ENCODE assay signal across 19 mouse cellular contexts in genomic region chr15:99387976-99388375, GRCm38 (mm10). TPM values are rescaled to one million over a fixed set of nuclear protein-coding genes. Genes with fewer than 3 reads are reported as not detected.
DNase-seq lines count a peak whose midpoint lies in the region; ATAC-seq lines count a peak whose summit lies in the region.
"Had no signal": no experiment of that assay in that cellular context is flagged by ENCODE, and none has a peak within 500 bp of the region (broad histone marks: within the 10 kb centered on the region; RNA-seq: fewer than 3 reads in every experiment).

No protein-coding gene starts in this region.

- DNase-seq in embryonic facial prominence, embryonic 14.5 days (ENCODE audit: low spot score) = peak; percentile 45
- DNase-seq in embryonic facial prominence, embryonic 10.5 days (ENCODE audit: low spot score) = no peak
- DNase-seq in liver = no peak
- DNase-seq in splenic B cell, adult 2 months (ENCODE audit: low read depth, low spot score) = peak; percentile 28
- no peak for DNase-seq in hindbrain, embryonic 11.5 days (ENCODE audit: low spot score)
- no peak for DNase-seq in c-Kit-positive CD71-positive TER-119-positive erythroid progenitor cells, embryonic 14.5 days (ENCODE audit: low spot score)
- DNase-seq: cerebellum, adult 11-12 months; cerebellum, postnatal 25 days; right cerebral cortex, postnatal 25 days had no signal

- H3K36me3 ChIP-seq in embryonic facial prominence, embryonic 14.5 days (ENCODE audit: control insufficient read depth, insufficient read depth, low read length) = no peaks in the 10 kb centered on the region
- no peaks in the 10 kb centered on the region for H3K36me3 ChIP-seq in embryonic facial prominence, embryonic 10.5 days (replicated peaks)
- H3K36me3 ChIP-seq in liver, embryonic 16.5 days (ENCODE audit: control insufficient read depth, insufficient read depth) = no peaks in the 10 kb centered on the region
- H3K36me3 ChIP-seq in macrophage (ENCODE audit: inconsistent target) = no peaks in the 10 kb centered on the region
- H3K36me3 ChIP-seq in splenic B cell, adult 2 months (ENCODE audit: control insufficient read depth, insufficient read depth, low read length, poor library complexity, severe bottlenecking) = no peaks in the 10 kb centered on the region
- no peaks in the 10 kb centered on the region for H3K36me3 ChIP-seq in hindbrain, embryonic 11.5 days (ENCODE audit: control insufficient read depth, insufficient read depth, low read length)
- H3K36me3 ChIP-seq: G1E; hindbrain, embryonic 13.5 days; limb, embryonic 12.5 days; lung, embryonic 15.5 days had no signal

- no peaks in the 10 kb centered on the region for H3K4me1 ChIP-seq in embryonic facial prominence, embryonic 14.5 days (ENCODE audit: control insufficient read depth, insufficient read depth, low read length)
- H3K4me1 ChIP-seq in embryonic facial prominence, embryonic 10.5 days = peaks cover 22% of the 10 kb centered on the region
- peaks cover 11% of the 10 kb centered on the region for H3K4me1 ChIP-seq in liver, embryonic 16.5 days (ENCODE audit: control insufficient read depth, low read depth, low read length)
- no peaks in the 10 kb centered on the region; the same call in 1 of the 2 replicates for H3K4me1 ChIP-seq in hindbrain, embryonic 11.5 days (replicated peaks; ENCODE audit: control insufficient read depth, insufficient read depth, low read length)

- no peak overlapping the region for H3K9ac ChIP-seq in embryonic facial prominence, embryonic 14.5 days (ENCODE audit: low read depth, low read length)
- H3K9ac ChIP-seq in liver, embryonic 16.5 days (ENCODE audit: low read depth, low read length) = no peak overlapping the region
- no peak overlapping the region for H3K9ac ChIP-seq in hindbrain, embryonic 11.5 days (ENCODE audit: low read depth, low read length)
- H3K9ac ChIP-seq: hindbrain, embryonic 13.5 days; limb, embryonic 12.5 days; lung, embryonic 15.5 days had no signal

- WGBS in embryonic facial prominence, embryonic 14.5 days = 61% methylated on average over 4 of the region's 4 CpGs
- 78% methylated on average over 4 of the region's 4 CpGs for WGBS in embryonic facial prominence, embryonic 10.5 days
- WGBS in liver, embryonic 16.5 days (ENCODE audit: insufficient replicate concordance) = 41% methylated on average over 4 of the region's 4 CpGs
- 9% methylated on average over 4 of the region's 4 CpGs for whole genome bisulfite sequencing in macrophage (ENCODE audit: missing documents)
- WGBS in hindbrain, embryonic 11.5 days = 73% methylated on average over 4 of the region's 4 CpGs

- H3K79me2 ChIP-seq in macrophage (ENCODE audit: inconsistent target) = peaks cover 1% of the 10 kb centered on the region; the same call in 1 of the 2 replicates

- H3K27ac ChIP-seq in embryonic facial prominence, embryonic 14.5 days (replicated peaks; ENCODE audit: low read depth, low read length) = no peak overlapping the region
- no peak overlapping the region for H3K27ac ChIP-seq in embryonic facial prominence, embryonic 10.5 days (replicated peaks)
- H3K27ac ChIP-seq in liver, embryonic 16.5 days (ENCODE audit: low read length) = peak overlapping the region; percentile 23
- H3K27ac ChIP-seq in macrophage = peak overlapping the region; percentile 36
- H3K27ac ChIP-seq in hindbrain, embryonic 11.5 days (ENCODE audit: low read depth, low read length) = no peak overlapping the region
- H3K27ac ChIP-seq: hindbrain, embryonic 13.5 days; kidney, postnatal 0 days; limb, embryonic 12.5 days; lung, embryonic 15.5 days had no signal

- H3K4me2 ChIP-seq in embryonic facial prominence, embryonic 14.5 days (ENCODE audit: low read depth, low read length) = no peak overlapping the region
- no peak overlapping the region for H3K4me2 ChIP-seq in liver, embryonic 16.5 days (ENCODE audit: low read depth, low read length)
- H3K4me2 ChIP-seq in hindbrain, embryonic 11.5 days (replicated peaks; ENCODE audit: low read depth, low read length) = no peak overlapping the region
- H3K4me2 ChIP-seq: hindbrain, embryonic 13.5 days; limb, embryonic 12.5 days; lung, embryonic 15.5 days had no signal

- ATAC-seq in embryonic facial prominence, embryonic 14.5 days (ENCODE audit: low read depth) = no peak
- no peak for ATAC-seq in liver, embryonic 16.5 days (ENCODE audit: low read depth)
- ATAC-seq in hindbrain, embryonic 11.5 days (ENCODE audit: low FRiP score) = no peak
- ATAC-seq: CD4-positive, CD25-positive, alpha-beta regulatory T cell, adult 4 months; forebrain, embryonic 16.5 days had no signal

- no peaks in the 10 kb centered on the region for H3K9me3 ChIP-seq in embryonic facial prominence, embryonic 14.5 days (ENCODE audit: control insufficient read depth, low read length)
- H3K9me3 ChIP-seq in embryonic facial prominence, embryonic 10.5 days = no peaks in the 10 kb centered on the region
- H3K9me3 ChIP-seq in liver, embryonic 16.5 days (replicated peaks; ENCODE audit: control insufficient read depth, low read length) = no peaks in the 10 kb centered on the region
- H3K9me3 ChIP-seq in hindbrain, embryonic 11.5 days (ENCODE audit: control insufficient read depth, low read length) = no peaks in the 10 kb centered on the region
- H3K9me3 ChIP-seq: G1E; hindbrain, embryonic 13.5 days; limb, embryonic 12.5 days; lung, embryonic 15.5 days; megakaryocyte, embryonic 14.5 days had no signal

- no peaks in the 10 kb centered on the region for H3K27me3 ChIP-seq in embryonic facial prominence, embryonic 14.5 days (replicated peaks; ENCODE audit: control insufficient read depth, insufficient read depth, low read length)
- H3K27me3 ChIP-seq in embryonic facial prominence, embryonic 10.5 days (replicated peaks; ENCODE audit: low read depth, poor library complexity, severe bottlenecking) = no peaks in the 10 kb centered on the region
- H3K27me3 ChIP-seq in liver, embryonic 16.5 days (ENCODE audit: control insufficient read depth, insufficient read depth, low read depth, low read length) = no peaks in the 10 kb centered on the region
- H3K27me3 ChIP-seq in splenic B cell, adult 2 months (ENCODE audit: control insufficient read depth, insufficient read depth, low read length, poor library complexity, severe bottlenecking) = no peaks in the 10 kb centered on the region
- H3K27me3 ChIP-seq in hindbrain, embryonic 11.5 days (ENCODE audit: control insufficient read depth, insufficient read depth, low read length) = no peaks in the 10 kb centered on the region
- H3K27me3 ChIP-seq: hindbrain, embryonic 13.5 days; limb, embryonic 12.5 days; lung, embryonic 15.5 days; megakaryocyte, embryonic 14.5 days had no signal

- no peak overlapping the region for H3K4me3 ChIP-seq in embryonic facial prominence, embryonic 14.5 days (ENCODE audit: low read depth, low read length)
- no peak overlapping the region for H3K4me3 ChIP-seq in embryonic facial prominence, embryonic 10.5 days
- H3K4me3 ChIP-seq in liver, embryonic 16.5 days (ENCODE audit: low read depth, low read length) = no peak overlapping the region
- no peak overlapping the region for H3K4me3 ChIP-seq in macrophage (ENCODE audit: inconsistent target)
- H3K4me3 ChIP-seq in hindbrain, embryonic 11.5 days (ENCODE audit: low read depth, low read length) = no peak overlapping the region
- H3K4me3 ChIP-seq: hindbrain, embryonic 13.5 days; limb, embryonic 12.5 days; lung, embryonic 15.5 days; megakaryocyte, embryonic 14.5 days had no signal

RNA-seq across cellular contexts. Expression of gene Tmbim6, which starts 4.7 kb away (rescaled TPM):
- 300 and 310 TPM in 2 replicates for polyA plus RNA-seq in embryonic facial prominence, embryonic 14.5 days (2014; fragmentation: Nextera tagmentation; extraction: Ambion mirVana)
- 262 and 273 TPM in 2 replicates for polyA plus RNA-seq in embryonic facial prominence, embryonic 10.5 days (2016; fragmentation: Nextera tagmentation; extraction: Ambion mirVana)
- polyA plus RNA-seq in liver, embryonic 16.5 days (2015; fragmentation: Nextera tagmentation; extraction: Ambion mirVana) = 309 and 359 TPM in 2 replicates
- total RNA-seq in macrophage (2018; cell fraction: chromatin; rRNA removed) = 100 to 1,000 TPM; 200 to 542 (median 362) TPM
- 100 to 1,000 TPM; 437 to 919 (median 656) TPM for total RNA-seq in macrophage (2018; cell fraction: cytosol; rRNA removed)
- total RNA-seq in macrophage (2018; cell fraction: nucleus; rRNA removed) = 1,000 to 10,000 TPM in 5 of 26 experiments, 100 to 1,000 TPM in 21; 516 to 1,185 (median 814) TPM
- 449 to 584 TPM (median 516 TPM) in 3 replicates for polyA plus RNA-seq in macrophage (2018)
- 212 and 224 TPM in 2 replicates for polyA plus RNA-seq in hindbrain, embryonic 11.5 days (2014; fragmentation: Nextera tagmentation; extraction: Ambion mirVana)

RNA-seq across cellular contexts. Expression of gene Fmnl3, which starts 17.7 kb away (rescaled TPM):
- 18.5 and 21.5 TPM in 2 replicates for polyA plus RNA-seq in embryonic facial prominence, embryonic 14.5 days (2014; fragmentation: Nextera tagmentation; extraction: Ambion mirVana)
- polyA plus RNA-seq in embryonic facial prominence, embryonic 10.5 days (2016; fragmentation: Nextera tagmentation; extraction: Ambion mirVana) = 24.4 and 25.6 TPM in 2 replicates
- 2.9 and 3.0 TPM in 2 replicates for polyA plus RNA-seq in liver, embryonic 16.5 days (2015; fragmentation: Nextera tagmentation; extraction: Ambion mirVana)
- total RNA-seq in macrophage (2018; cell fraction: chromatin; rRNA removed) = 10 to 100 TPM in 21 of 26 experiments, 1 to 10 TPM in 5; 2.4 to 38.1 (median 15.1) TPM
- total RNA-seq in macrophage (2018; cell fraction: cytosol; rRNA removed) = 10 to 100 TPM in 7 of 26 experiments, 1 to 10 TPM in 19; 5.2 to 12.7 (median 9.1) TPM
- 10 to 100 TPM in 13 of 26 experiments, 1 to 10 TPM in 13; 4.9 to 30.3 (median 9.9) TPM for total RNA-seq in macrophage (2018; cell fraction: nucleus; rRNA removed)
- polyA plus RNA-seq in macrophage (2018) = 7.2 to 21.2 TPM (median 8.2 TPM) in 3 replicates
- 10.5 and 11.4 TPM in 2 replicates for polyA plus RNA-seq in hindbrain, embryonic 11.5 days (2014; fragmentation: Nextera tagmentation; extraction: Ambion mirVana)

Comparison
In these comparisons a context has a peak if more than half of its experiments do, and no peak if none do; other contexts are left out.
1. DNase-seq: peak in embryonic facial prominence, embryonic 14.5 days (single experiment) and splenic B cell, adult 2 months (single experiment); none in embryonic facial prominence, embryonic 10.5 days (single experiment), liver (single experiment), hindbrain, embryonic 11.5 days (single experiment) and c-Kit-positive CD71-positive TER-119-positive erythroid progenitor cells, embryonic 14.5 days (single experiment).
2. H3K27ac ChIP-seq: peak in liver, embryonic 16.5 days (single experiment) and macrophage (single experiment); none in embryonic facial prominence, embryonic 14.5 days (single experiment), embryonic facial prominence, embryonic 10.5 days (single experiment) and hindbrain, embryonic 11.5 days (single experiment).